Mouse (Mus musculus) inflammation-experienced regulatory T-cells, adult 6 months (primary cell): ENCODE data around the gene Znrf1. TPM values are rescaled to one million over a fixed set of nuclear protein-coding genes. Genes with fewer than 3 reads are reported as not detected.
A peak's percentile ranks its signal among the peaks of the same experiment; 100 is the strongest.
"Not testable (repeated sequence)": the region's sequence is repeated elsewhere in the genome, so short reads cannot be mapped to it uniquely, and the experiment has no call there.

Experiments used
- ATAC-seq: one replicate; pipeline ENCODE4 v1.8.0; 2017
- polyA plus RNA-seq, 3 experiments: library from polyadenylated mRNA; unstranded; fragments of 100-300 nt; shearing (Covaris generic); gene quantifications; one replicate each; pipeline ENCODE4 v1.2.1; 2017

Znrf1 gene
- 10 to 100 TPM; 12.4 to 58.2 (median 50.7) TPM for polyA plus RNA-seq

- ATAC-seq, result peak; percentile 55
Measured at GRCm38 (mm10) chr8:111536031-111536977, at the start of gene Znrf1. TSS of gene Znrf1 (plus strand) at chr8:111536097.

- no peak for ATAC-seq
Measured at GRCm38 (mm10) chr8:111490034-111490591, 45.8 kb upstream of the Znrf1 start.

- ATAC-seq, result no peak
Measured at GRCm38 (mm10) chr8:111491191-111491590, 44.7 kb upstream of the Znrf1 start.

GRCm38 (mm10) chr8:111492508-111492907, 43.4 kb upstream of the Znrf1 start:
- no peak for ATAC-seq

- ATAC-seq, result no peak
Measured at GRCm38 (mm10) chr8:111493176-111493575, 42.7 kb upstream of the Znrf1 start.

GRCm38 (mm10) chr8:111496326-111496725, 39.6 kb upstream of the Znrf1 start:
- ATAC-seq, result no peak

GRCm38 (mm10) chr8:111498249-111498648, 37.6 kb upstream of the Znrf1 start:
- ATAC-seq, result not testable (repeated sequence)

GRCm38 (mm10) chr8:111501724-111502464, 34.0 kb upstream of the Znrf1 start:
- no peak for ATAC-seq

- no peak for ATAC-seq
Measured at GRCm38 (mm10) chr8:111508566-111508965, 27.3 kb upstream of the Znrf1 start.

- ATAC-seq, result no peak
Measured at GRCm38 (mm10) chr8:111509278-111509677, 26.6 kb upstream of the Znrf1 start.

GRCm38 (mm10) chr8:111510401-111510800, 25.5 kb upstream of the Znrf1 start:
- no peak for ATAC-seq

GRCm38 (mm10) chr8:111512941-111513340, 23.0 kb upstream of the Znrf1 start:
- no peak for ATAC-seq

GRCm38 (mm10) chr8:111513446-111513845, 22.5 kb upstream of the Znrf1 start:
- no peak for ATAC-seq

GRCm38 (mm10) chr8:111516451-111517035, 19.4 kb upstream of the Znrf1 start:
- no peak for ATAC-seq

GRCm38 (mm10) chr8:111517466-111517865, 18.4 kb upstream of the Znrf1 start:
- no peak for ATAC-seq

GRCm38 (mm10) chr8:111521713-111522429, 14.0 kb upstream of the Znrf1 start, which contains the start of gene Wdr59:
TSS of gene Wdr59 (minus strand) at chr8:111522092.
- ATAC-seq, result peak; percentile 98

- ATAC-seq, result no peak
Measured at GRCm38 (mm10) chr8:111526403-111527024, 9.4 kb upstream of the Znrf1 start.

GRCm38 (mm10) chr8:111527149-111527548, 8.7 kb upstream of the Znrf1 start:
- ATAC-seq, result peak; percentile 96

- no peak for ATAC-seq
Measured at GRCm38 (mm10) chr8:111528071-111528470, 7.8 kb upstream of the Znrf1 start.

- ATAC-seq, result no peak
Measured at GRCm38 (mm10) chr8:111531191-111531590, 4.7 kb upstream of the Znrf1 start.

- no peak for ATAC-seq
Measured at GRCm38 (mm10) chr8:111531621-111532020, 4.3 kb upstream of the Znrf1 start.
